Mouse (Mus musculus): ENCODE data around the gene Ogfod2. TPM values are rescaled to one million over a fixed set of nuclear protein-coding genes. Genes with fewer than 3 reads are reported as not detected.

Gene Ogfod2
- total and polyA plus RNA-seq, 2 experiments from 2014 or later = 39.5 to 70.4 TPM

GRCm38 (mm10) chr5:124077241-124077640 lies 34.9 kb upstream of the Ogfod2 start:
- TF ChIP-seq CTCF (IDR thresholded peaks at IDR 0.05) = no peak
- DNase-seq (ENCODE audit: low spot score) = no peak
- H3K27ac ChIP-seq (ENCODE audit: low read depth, low read length) = no peak overlapping the region

GRCm38 (mm10) chr5:124077856-124078460 lies 34.1 kb upstream of the Ogfod2 start:
- Histone ChIP-seq H3K4me1 (ENCODE audit: insufficient read depth, low read length) (no peaks in the 10 kb centered on the region), H3K9me3 (ENCODE audit: low read length) (no peaks in the 10 kb centered on the region), H3K27ac (ENCODE audit: low read depth, low read length) (no peak overlapping the region), H3K4me2 (ENCODE audit: low read depth, low read length, poor library complexity, severe bottlenecking) (peak overlapping the region; percentile 1; the same call in 1 of the 2 replicates), H3K9ac (replicated peaks; ENCODE audit: low read length, poor library complexity, severe bottlenecking) (no peak overlapping the region), H3K27me3 (ENCODE audit: insufficient read depth, low read length) (no peaks in the 10 kb centered on the region), H3K4me3 (ENCODE audit: low read depth, low read length) (no peak overlapping the region), H3K36me3 (ENCODE audit: insufficient read depth, low read length) (peaks cover 20% of the 10 kb centered on the region)
- TF ChIP-seq CTCF (IDR thresholded peaks at IDR 0.05) = no peak
- WGBS = 61% methylated on average over 6 of the region's 6 CpGs
- DNase-seq (ENCODE audit: low spot score) (no peak), ATAC-seq (ENCODE audit: low FRiP score) (no peak)

More at GRCm38 (mm10) chr5:124077241-124077640, 34.9 kb upstream of the Ogfod2 start:
- Histone ChIP-seq H3K4me1 (ENCODE audit: insufficient read depth, low read length) (no peaks in the 10 kb centered on the region), H3K9ac (replicated peaks; ENCODE audit: low read length, poor library complexity, severe bottlenecking) (no peak overlapping the region), H3K9me3 (ENCODE audit: low read length) (no peaks in the 10 kb centered on the region), H3K4me2 (ENCODE audit: low read depth, low read length, poor library complexity, severe bottlenecking) (no peak overlapping the region), H3K27me3 (ENCODE audit: insufficient read depth, low read length) (no peaks in the 10 kb centered on the region), H3K4me3 (ENCODE audit: low read depth, low read length) (no peak overlapping the region), H3K36me3 (ENCODE audit: insufficient read depth, low read length) (peaks cover 18% of the 10 kb centered on the region)
- 88% methylated on average over 13 of the region's 13 CpGs for WGBS
- no peak for ATAC-seq (ENCODE audit: low FRiP score)

DNA sequence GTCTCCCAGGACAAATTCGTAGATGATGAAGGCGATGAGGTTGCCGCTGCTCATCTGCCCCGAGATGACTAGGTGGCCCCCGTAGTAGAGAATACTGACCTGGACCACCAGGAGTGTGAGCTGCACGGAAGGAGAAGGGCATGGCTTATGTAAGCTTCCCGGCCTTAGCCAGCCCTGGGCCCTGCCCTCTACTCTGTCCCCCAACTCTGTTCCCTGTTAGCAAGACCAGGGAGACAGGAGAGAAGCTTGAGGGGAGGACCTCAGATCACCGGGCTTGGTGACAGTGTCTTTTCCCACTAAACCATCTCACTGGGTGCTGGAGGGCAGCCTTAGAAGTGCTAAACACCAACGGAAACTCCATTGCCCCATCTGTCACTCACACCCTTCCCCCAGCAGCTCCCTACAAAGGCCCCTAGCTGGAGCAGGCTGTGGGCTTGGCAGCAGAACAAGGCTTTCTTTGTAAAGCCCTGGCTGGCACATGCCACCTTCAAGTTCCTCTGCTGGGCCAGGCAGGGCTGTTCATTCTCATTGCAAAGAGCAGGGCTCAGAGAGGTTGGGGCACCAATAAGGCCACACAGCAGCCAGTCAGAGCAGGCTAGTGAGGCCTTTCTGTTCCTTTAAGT lies 33.2 kb upstream of the Ogfod2 start:
- Histone ChIP-seq H3K27me3 (ENCODE audit: insufficient read depth, low read length) (no peaks in the 10 kb centered on the region), H3K9me3 (ENCODE audit: low read length) (no peaks in the 10 kb centered on the region), H3K4me3 (ENCODE audit: low read depth, low read length) (no peak overlapping the region), H3K4me2 (ENCODE audit: low read depth, low read length, poor library complexity, severe bottlenecking) (no peak overlapping the region), H3K9ac (replicated peaks; ENCODE audit: low read length, poor library complexity, severe bottlenecking) (0 out of 2 replicates have a peak overlapping the region, but pooled peaks have one; percentile 25), H3K4me1 (ENCODE audit: insufficient read depth, low read length) (no peaks in the 10 kb centered on the region), H3K36me3 (ENCODE audit: insufficient read depth, low read length) (peaks cover 27% of the 10 kb centered on the region), H3K27ac (ENCODE audit: low read depth, low read length) (peak overlapping the region; percentile 64)
- DNase-seq (ENCODE audit: low spot score) (peak; percentile 96), ATAC-seq (ENCODE audit: low FRiP score) (peak; percentile 78)
- WGBS = 55% methylated on average over 9 of the region's 9 CpGs
- no peak for TF ChIP-seq CTCF (IDR thresholded peaks at IDR 0.05)

- DNase-seq (ENCODE audit: low spot score) (no peak), ATAC-seq (ENCODE audit: low FRiP score) (no peak)
- 92% methylated on average over 17 of the region's 17 CpGs for WGBS
- no peak overlapping the region for H3K4me3 ChIP-seq (ENCODE audit: low read depth, low read length)
- H3K27ac ChIP-seq (ENCODE audit: low read depth, low read length) = no peak overlapping the region
- H3K9ac ChIP-seq (replicated peaks; ENCODE audit: low read length, poor library complexity, severe bottlenecking) = no peak overlapping the region
- no peaks in the 10 kb centered on the region for H3K27me3 ChIP-seq (ENCODE audit: insufficient read depth, low read length)
- TF ChIP-seq CTCF (IDR thresholded peaks at IDR 0.05) = no peak
- H3K9me3 ChIP-seq (ENCODE audit: low read length) = no peaks in the 10 kb centered on the region
- no peak overlapping the region for H3K4me2 ChIP-seq (ENCODE audit: low read depth, low read length, poor library complexity, severe bottlenecking)
- H3K36me3 ChIP-seq (ENCODE audit: insufficient read depth, low read length) = peaks cover 29% of the 10 kb centered on the region
- H3K4me1 ChIP-seq (ENCODE audit: insufficient read depth, low read length) = no peaks in the 10 kb centered on the region
Measured at GRCm38 (mm10) chr5:124079880-124080279, 32.2 kb upstream of the Ogfod2 start.

GRCm38 (mm10) chr5:124082447-124082846 lies 29.6 kb upstream of the Ogfod2 start:
- Histone ChIP-seq H3K36me3 (ENCODE audit: insufficient read depth, low read length) (peaks cover 22% of the 10 kb centered on the region), H3K27ac (ENCODE audit: low read depth, low read length) (no peak overlapping the region), H3K4me1 (ENCODE audit: insufficient read depth, low read length) (no peaks in the 10 kb centered on the region), H3K9me3 (ENCODE audit: low read length) (no peaks in the 10 kb centered on the region), H3K4me3 (ENCODE audit: low read depth, low read length) (no peak overlapping the region), H3K27me3 (ENCODE audit: insufficient read depth, low read length) (peaks cover 7% of the 10 kb centered on the region; the same call in 1 of the 2 replicates), H3K9ac (replicated peaks; ENCODE audit: low read length, poor library complexity, severe bottlenecking) (no peak overlapping the region), H3K4me2 (ENCODE audit: low read depth, low read length, poor library complexity, severe bottlenecking) (no peak overlapping the region)
- ATAC-seq (ENCODE audit: low FRiP score) (no peak), DNase-seq (ENCODE audit: low spot score) (no peak)
- 93% methylated on average over 10 of the region's 10 CpGs for WGBS
- no peak for TF ChIP-seq CTCF (IDR thresholded peaks at IDR 0.05)

- Histone ChIP-seq H3K4me1 (ENCODE audit: insufficient read depth, low read length) (no peaks in the 10 kb centered on the region), H3K9ac (replicated peaks; ENCODE audit: low read length, poor library complexity, severe bottlenecking) (no peak overlapping the region), H3K4me2 (ENCODE audit: low read depth, low read length, poor library complexity, severe bottlenecking) (no peak overlapping the region), H3K4me3 (ENCODE audit: low read depth, low read length) (no peak overlapping the region), H3K27ac (ENCODE audit: low read depth, low read length) (no peak overlapping the region), H3K27me3 (ENCODE audit: insufficient read depth, low read length) (peaks cover 7% of the 10 kb centered on the region; the same call in 1 of the 2 replicates), H3K9me3 (ENCODE audit: low read length) (no peaks in the 10 kb centered on the region), H3K36me3 (ENCODE audit: insufficient read depth, low read length) (peaks cover 21% of the 10 kb centered on the region)
- no peak for ATAC-seq (ENCODE audit: low FRiP score)
- WGBS = 92% methylated on average over 17 of the region's 17 CpGs
- TF ChIP-seq CTCF (IDR thresholded peaks at IDR 0.05) = no peak
- no peak for DNase-seq (ENCODE audit: low spot score)
Measured at GRCm38 (mm10) chr5:124082941-124083688, 29.0 kb upstream of the Ogfod2 start.

Measured in midbrain, postnatal 0 days (tissue).